In the genomic region with DNA sequence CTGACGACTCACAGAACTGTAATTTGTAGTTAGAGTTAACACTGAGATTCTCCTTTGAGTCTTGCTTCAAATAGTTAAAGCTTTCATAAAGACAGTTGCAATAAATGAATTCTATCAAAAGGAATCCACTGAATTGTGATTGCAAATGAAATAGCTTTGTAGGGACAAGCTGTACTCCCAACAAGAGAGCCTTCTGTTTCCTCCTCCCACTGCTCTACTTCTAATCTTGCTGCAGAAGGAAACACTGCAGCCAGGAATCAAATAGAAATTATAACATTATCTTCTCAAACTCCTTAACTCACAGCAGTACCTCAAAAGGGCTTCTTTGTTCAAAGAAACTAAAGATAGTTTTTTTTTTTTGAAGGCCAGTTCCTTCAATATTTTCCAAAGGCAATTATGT, we compare ENCODE assay signal across 24 mouse cellular contexts.
"Had no signal": no experiment of that assay in that cellular context is flagged by ENCODE, and none has a peak within 500 bp of the region (broad histone marks: within the 10 kb centered on the region; RNA-seq: fewer than 3 reads in every experiment).

No protein-coding gene starts in this region.

- H3K27ac ChIP-seq: heart, adult 2 months; heart, embryonic 13.5 days; heart, embryonic 15.5 days; hindbrain, embryonic 13.5 days; hindbrain, embryonic 15.5 days; hindbrain, postnatal 0 days; kidney, embryonic 15.5 days; kidney, postnatal 0 days; left cerebral cortex, adult 2 months; limb, embryonic 13.5 days; limb, embryonic 15.5 days; liver, embryonic 12.5 days; liver, embryonic 14.5 days had no signal

- H3K4me3 ChIP-seq: heart, adult 2 months; heart, embryonic 13.5 days; heart, embryonic 15.5 days; hindbrain, embryonic 13.5 days; hindbrain, embryonic 15.5 days; kidney, embryonic 15.5 days; left cerebral cortex, adult 2 months; limb, embryonic 13.5 days; limb, embryonic 15.5 days; liver, embryonic 12.5 days had no signal

- DNase-seq: gastrocnemius, postnatal 14 days; gastrocnemius, postnatal 36 days; heart, adult 11 months; heart, adult 2 months; heart, postnatal 14 days; heart, postnatal 36 days; kidney, adult 11 months; kidney, adult 2 months; kidney, adult 9 months; kidney, postnatal 14 days; kidney, postnatal 36 days; layer of hippocampus, postnatal 36 days had no signal
